Mouse (Mus musculus) midbrain, embryonic 13.5 days (tissue): ENCODE results near the gene Ly6g5b. TPM values are rescaled to one million over a fixed set of nuclear protein-coding genes. Genes with fewer than 3 reads are reported as not detected.

ENCODE experiments used
- ATAC-seq: fragments of 200-750 bp; cut with Nextera tagmentation; 2 replicates; pipeline ENCODE4 v1.8.0; 2017; ENCODE audit warnings: mild to moderate bottlenecking, moderate TSS enrichment, moderate library complexity
- H3K27ac ChIP-seq: fragments of 300-500 bp; sonication (generic); 2 replicates; pipeline ENCODE4 v1.5.1; 2015; ENCODE audit warnings: inconsistent platforms, mild to moderate bottlenecking, moderate library complexity
- H3K27me3 ChIP-seq: fragments of 300-500 bp; sonication (generic); 2 replicates; pipeline ENCODE4 v1.6.1; 2015; ENCODE audit warnings: mild to moderate bottlenecking, inconsistent platforms
- H3K36me3 ChIP-seq: fragments of 300-500 bp; sonication (generic); 2 replicates; pipeline ENCODE4 v1.6.1; 2015; ENCODE audit warnings: mild to moderate bottlenecking, inconsistent platforms
- H3K4me1 ChIP-seq: fragments of 300-500 bp; sonication (generic); replicated peaks from 2 replicates; pipeline ENCODE4 v1.6.1; 2015; ENCODE audit warnings: inconsistent platforms
- H3K4me2 ChIP-seq: fragments of 300-500 bp; sonication (generic); replicated peaks from 2 replicates; pipeline ENCODE4 v1.6.1; 2015; ENCODE audit warnings: moderate library complexity, mild to moderate bottlenecking, inconsistent platforms
- H3K4me3 ChIP-seq: fragments of 300-500 bp; sonication (generic); replicated peaks from 2 replicates; pipeline ENCODE4 v1.5.1; 2015; ENCODE audit warnings: mild to moderate bottlenecking, inconsistent platforms
- H3K9ac ChIP-seq: fragments of 300-500 bp; sonication (generic); replicated peaks from 2 replicates; pipeline ENCODE4 v1.6.1; 2015; ENCODE audit warnings: mild to moderate bottlenecking, inconsistent platforms
- H3K9me3 ChIP-seq: fragments of 300-500 bp; sonication (generic); 2 replicates; pipeline ENCODE4 v1.6.1; 2016; ENCODE audit warnings: mild to moderate bottlenecking, inconsistent platforms
- WGBS: fragments of 180-500 bp; shearing (Covaris S2); methylation state at CpG from one replicate; pipeline ENCODE4 v1.1.7; 2015; 5-methylcytosine and 5-hydroxymethylcytosine counted together
- polyA plus RNA-seq: library from polyadenylated mRNA; unstranded; fragments of >200 nt; fragmentation: Nextera tagmentation; extraction: Ambion mirVana; gene quantifications from 2 replicates; pipeline ENCODE4 v1.2.1, GENCODE M21; 2015

The Ly6g5b gene
- polyA plus RNA-seq, 1 experiment from 2014 or later, result 1.4 TPM

- Histone ChIP-seq H3K27me3 (no peaks in the 10 kb centered on the region), H3K9ac (0 out of 2 replicates have a peak overlapping the region, but pooled peaks have one; percentile 19), H3K36me3 (peaks cover 79% of the 10 kb centered on the region), H3K27ac (no peak overlapping the region), H3K9me3 (no peaks in the 10 kb centered on the region), H3K4me2 (no peak overlapping the region), H3K4me1 (peaks cover 5% of the 10 kb centered on the region), H3K4me3 (no peak overlapping the region)
- no peak for ATAC-seq
- 94% methylated on average over 11 of the region's 11 CpGs for WGBS
These were observed 14.1 kb downstream of the Ly6g5b start for GRCm38 (mm10) chr17:35101161-35101560.

GRCm38 (mm10) chr17:35100196-35100765 lies 14.9 kb downstream of the Ly6g5b start:
- Histone ChIP-seq H3K36me3 (peaks cover 87% of the 10 kb centered on the region), H3K27me3 (no peaks in the 10 kb centered on the region), H3K4me1 (no peaks in the 10 kb centered on the region), H3K9ac (no peak overlapping the region), H3K4me2 (no peak overlapping the region), H3K4me3 (no peak overlapping the region), H3K9me3 (no peaks in the 10 kb centered on the region), H3K27ac (no peak overlapping the region)
- ATAC-seq, result no peak
- 67% methylated on average over 10 of the region's 10 CpGs for WGBS

GRCm38 (mm10) chr17:35097164-35097655 lies 18.0 kb downstream of the Ly6g5b start:
- 73% methylated on average over 12 of the region's 12 CpGs for WGBS
- Histone ChIP-seq H3K9me3 (no peaks in the 10 kb centered on the region), H3K4me1 (no peaks in the 10 kb centered on the region), H3K9ac (no peak overlapping the region), H3K36me3 (peaks cover 98% of the 10 kb centered on the region), H3K4me3 (no peak overlapping the region), H3K27ac (no peak overlapping the region), H3K4me2 (no peak overlapping the region), H3K27me3 (no peaks in the 10 kb centered on the region)
- ATAC-seq, result no peak

- 80% methylated on average over 12 of the region's 12 CpGs for whole genome bisulfite sequencing
- H3K36me3 ChIP-seq, result peaks cover 96% of the 10 kb centered on the region
These were observed 18.6 kb downstream of the Ly6g5b start for GRCm38 (mm10) chr17:35096597-35096996.

GRCm38 (mm10) chr17:35094475-35095365 lies 20.5 kb downstream of the Ly6g5b start:
- H3K27me3 ChIP-seq, result no peaks in the 10 kb centered on the region
- no peak overlapping the region for H3K4me3 ChIP-seq
- H3K9ac ChIP-seq, result no peak overlapping the region
- peaks cover 13% of the 10 kb centered on the region for H3K4me1 ChIP-seq
- 93% methylated on average over 15 of the region's 15 CpGs for WGBS
- H3K9me3 ChIP-seq, result no peaks in the 10 kb centered on the region
- peaks cover 84% of the 10 kb centered on the region for H3K36me3 ChIP-seq
- H3K4me2 ChIP-seq, result no peak overlapping the region
- ATAC-seq, result no peak
- H3K27ac ChIP-seq, result no peak overlapping the region

More at GRCm38 (mm10) chr17:35096597-35096996, 18.6 kb downstream of the Ly6g5b start:
- Histone ChIP-seq H3K27ac (no peak overlapping the region), H3K9ac (no peak overlapping the region), H3K9me3 (no peaks in the 10 kb centered on the region), H3K4me1 (no peaks in the 10 kb centered on the region), H3K4me2 (no peak overlapping the region), H3K4me3 (no peak overlapping the region), H3K27me3 (no peaks in the 10 kb centered on the region)
- ATAC-seq, result no peak

GRCm38 (mm10) chr17:35092403-35093198 lies 22.6 kb downstream of the Ly6g5b start:
- Histone ChIP-seq H3K9me3 (no peaks in the 10 kb centered on the region), H3K36me3 (peaks cover 63% of the 10 kb centered on the region)

GRCm38 (mm10) chr17:35090166-35090932 lies 24.9 kb downstream of the Ly6g5b start:
- Histone ChIP-seq H3K4me3 (peak overlapping the region; percentile 58), H3K9me3 (no peaks in the 10 kb centered on the region), H3K9ac (peak overlapping the region; percentile 85), H3K27ac (peak overlapping the region; percentile 98), H3K36me3 (peaks cover 41% of the 10 kb centered on the region), H3K4me1 (peaks cover 14% of the 10 kb centered on the region), H3K4me2 (peak overlapping the region; percentile 68), H3K27me3 (peaks cover 3% of the 10 kb centered on the region; the same call in 1 of the 2 replicates)
- 76% methylated on average over 8 of the region's 8 CpGs for WGBS
- no peak for ATAC-seq

More at GRCm38 (mm10) chr17:35092403-35093198, 22.6 kb downstream of the Ly6g5b start:
- Histone ChIP-seq H3K4me1 (peaks cover 14% of the 10 kb centered on the region), H3K4me2 (no peak overlapping the region), H3K27me3 (no peaks in the 10 kb centered on the region), H3K4me3 (no peak overlapping the region), H3K27ac (no peak overlapping the region), H3K9ac (no peak overlapping the region; the same call in 1 of the 2 replicates)
- ATAC-seq, result no peak
- 93% methylated on average over 14 of the region's 14 CpGs for WGBS

- Histone ChIP-seq H3K27ac (peak within 1 kb of the TSS; percentile 98), H3K9ac (peak within 1 kb of the TSS; percentile 85), H3K4me1 (peaks cover 14% of the 10 kb centered on the region), H3K4me2 (peak within 1 kb of the TSS; percentile 68), H3K9me3 (no peaks in the 10 kb centered on the region), H3K4me3 (peak within 1 kb of the TSS; percentile 58), H3K27me3 (peaks cover 3% of the 10 kb centered on the region; the same call in 1 of the 2 replicates), H3K36me3 (peaks cover 30% of the 10 kb centered on the region)
- 3% methylated on average over 65 of the region's 67 CpGs for WGBS
- peak; percentile 99 for ATAC-seq
These were observed 26.2 kb downstream of the Ly6g5b start, which contains the start of gene Abhd16a for GRCm38 (mm10) chr17:35088825-35089644. TSS of gene Abhd16a (plus strand) at chr17:35089263.

GRCm38 (mm10) chr17:35088151-35088550 lies 27.1 kb downstream of the Ly6g5b start:
- H3K27me3 ChIP-seq, result peaks cover 3% of the 10 kb centered on the region; the same call in 1 of the 2 replicates
- no peak overlapping the region for H3K4me3 ChIP-seq
- H3K36me3 ChIP-seq, result peaks cover 21% of the 10 kb centered on the region
- H3K4me2 ChIP-seq, result no peak overlapping the region; the same call in 1 of the 2 replicates
- no peaks in the 10 kb centered on the region for H3K9me3 ChIP-seq
- no peak overlapping the region for H3K27ac ChIP-seq
- 56% methylated on average over 2 of the region's 2 CpGs for WGBS
- H3K4me1 ChIP-seq, result peaks cover 14% of the 10 kb centered on the region
- ATAC-seq, result no peak
- H3K9ac ChIP-seq, result no peak overlapping the region

GRCm38 (mm10) chr17:35085208-35085865 lies 29.9 kb downstream of the Ly6g5b start, which contains the start of gene Ly6g6f:
TSS of gene Ly6g6f (minus strand) at chr17:35085610.
- no peak within 1 kb of the TSS for H3K4me2 ChIP-seq
- no peak within 1 kb of the TSS for H3K9ac ChIP-seq
- H3K4me1 ChIP-seq, result peaks cover 8% of the 10 kb centered on the region
- 83% methylated on average over 7 of the region's 7 CpGs for WGBS
- no peak within 1 kb of the TSS for H3K27ac ChIP-seq
- ATAC-seq, result no peak
- no peaks in the 10 kb centered on the region for H3K36me3 ChIP-seq
- H3K4me3 ChIP-seq, result no peak within 1 kb of the TSS
- H3K9me3 ChIP-seq, result no peaks in the 10 kb centered on the region
- H3K27me3 ChIP-seq, result peaks cover 3% of the 10 kb centered on the region; the same call in 1 of the 2 replicates
